Mouse (Mus musculus): ENCODE measurements at regions not wholly inside any gene's neighbourhood (a gene's known extent, or its start where the extent isn't known, plus 50 kb on each side); places are given as distances from the start of the nearest gene placed in this dataset.

- TF ChIP-seq CTCF (IDR thresholded peaks at IDR 0.05; ENCODE audit: low read depth, low read length), result no peak
- TF ChIP-seq POLR2A (IDR thresholded peaks at IDR 0.05; ENCODE audit: extremely low read depth, insufficient read depth, low read length), result no peak
Observed at GRCm38 (mm10) chr1:147343276-147343953, 848.9 kb downstream of the Brinp3 start.

Measured in liver, adult 2 months (tissue).